Mouse (Mus musculus) ES-E14 (cell line): ENCODE results near the gene Rap1gap2.

Experiments used
- CHD2 ChIP-seq: IDR thresholded peaks from 2 replicates; pipeline ENCODE4 v1.6.1; 2014; ENCODE audit warnings: mild to moderate bottlenecking, low read depth, low read length, inconsistent platforms
- HCFC1 ChIP-seq: IDR thresholded peaks from 2 replicates; pipeline ENCODE4 v1.6.1; 2012; ENCODE audit warnings: low read length, inconsistent platforms, borderline replicate concordance; ENCODE audit not compliant: insufficient read depth
- MAFK ChIP-seq: IDR thresholded peaks from 2 replicates; pipeline ENCODE4 v1.6.1; 2014; ENCODE audit warnings: mild to moderate bottlenecking, low read depth, low read length, inconsistent platforms; ENCODE audit not compliant: insufficient read depth
- ZC3H11A ChIP-seq: IDR thresholded peaks from 2 replicates; pipeline ENCODE4 v1.6.1; 2012; ENCODE audit warnings: low read depth, mild to moderate bottlenecking, inconsistent platforms, low read length, borderline replicate concordance
- ZNF384 ChIP-seq: IDR thresholded peaks from 2 replicates; pipeline ENCODE4 v1.6.1; 2012; ENCODE audit warnings: low read depth, low read length, inconsistent platforms

- no peak for TF ChIP-seq ZC3H11A
- TF ChIP-seq ZNF384, result no peak
- no peak for TF ChIP-seq MAFK
- no peak for TF ChIP-seq CHD2
- TF ChIP-seq HCFC1, result no peak
Measured at GRCm38 (mm10) chr11:74421151-74421550, 189.6 kb downstream of the Rap1gap2 start.
